Comparison of ENCODE assay signal across 11 mouse cellular contexts in the genomic region with DNA sequence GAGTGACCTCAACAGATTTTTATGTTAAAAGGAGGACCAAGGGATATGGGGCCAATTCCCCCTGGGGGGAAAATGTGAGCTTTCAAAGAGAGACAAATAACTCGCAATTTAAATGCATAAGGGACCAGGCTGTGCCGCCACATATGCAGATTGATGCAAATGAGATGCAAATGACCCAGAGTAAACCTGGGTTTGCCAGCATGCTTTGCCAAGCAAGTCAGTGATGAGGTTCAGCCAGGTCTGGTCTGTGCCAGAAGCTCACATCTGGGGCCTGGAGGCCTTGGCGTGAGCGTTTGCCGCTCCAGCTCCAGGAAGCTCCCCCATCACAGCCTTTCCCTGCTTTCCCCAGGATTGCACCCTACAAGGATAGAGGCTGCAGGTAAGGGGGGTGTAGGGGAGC.
DNase-seq lines count a peak whose midpoint lies in the region; ATAC-seq lines count a peak whose summit lies in the region.
"Had no signal": no experiment of that assay in that cellular context is flagged by ENCODE, and none has a peak within 500 bp of the region (broad histone marks: within the 10 kb centered on the region; RNA-seq: fewer than 3 reads in every experiment).

No protein-coding gene starts in this region.

- no peak overlapping the region for H3K4me2 ChIP-seq in forebrain, embryonic 12.5 days
- H3K4me2 ChIP-seq in hindbrain, embryonic 11.5 days (replicated peaks; ENCODE audit: low read depth, low read length), result no peak overlapping the region
- H3K4me2 ChIP-seq in midbrain, embryonic 14.5 days (ENCODE audit: low read length), result no peak overlapping the region

- peak; percentile 46 for DNase-seq in layer of hippocampus, adult 11-12 months (ENCODE audit: low spot score)
- no peak for DNase-seq in layer of hippocampus, adult 9-10 months (ENCODE audit: low spot score)
- no peak for DNase-seq in hindbrain, embryonic 11.5 days (ENCODE audit: low spot score)
- peak; percentile 76 for DNase-seq in midbrain, embryonic 14.5 days
- no peak for DNase-seq in urinary bladder, postnatal 10 days (ENCODE audit: low spot score)
- DNase-seq in adipocyte (ENCODE audit: low spot score), result no peak
- no peak for DNase-seq in thymus, postnatal 14 days
- DNase-seq: cerebellum, adult 9-10 months; heart, postnatal 4 days had no signal

- H3K27me3 ChIP-seq in forebrain, embryonic 12.5 days, result no peaks in the 10 kb centered on the region
- no peaks in the 10 kb centered on the region for H3K27me3 ChIP-seq in hindbrain, embryonic 11.5 days (ENCODE audit: control insufficient read depth, insufficient read depth, low read length)
- H3K27me3 ChIP-seq in midbrain, embryonic 14.5 days (ENCODE audit: control insufficient read depth, insufficient read depth, low read length), result no peaks in the 10 kb centered on the region

- ATAC-seq in forebrain, embryonic 12.5 days (ENCODE audit: low FRiP score), result peak; percentile 80
- peak; percentile 45; the same call in 1 of the 2 replicates for ATAC-seq in hindbrain, embryonic 11.5 days (ENCODE audit: low FRiP score)
- peak; percentile 48; the same call in 1 of the 2 replicates for ATAC-seq in midbrain, embryonic 14.5 days (ENCODE audit: low FRiP score, low TSS enrichment)

- no peak overlapping the region for H3K4me3 ChIP-seq in forebrain, embryonic 12.5 days (replicated peaks)
- no peak overlapping the region for H3K4me3 ChIP-seq in hindbrain, embryonic 11.5 days (ENCODE audit: low read depth, low read length)
- no peak overlapping the region for H3K4me3 ChIP-seq in midbrain, embryonic 14.5 days (replicated peaks; ENCODE audit: low read depth, low read length)

- WGBS in forebrain, embryonic 12.5 days, result 44% methylated on average over 5 of the region's 5 CpGs
- 44% methylated on average over 5 of the region's 5 CpGs for WGBS in hindbrain, embryonic 11.5 days
- WGBS in midbrain, embryonic 14.5 days, result 37% methylated on average over 5 of the region's 5 CpGs

- peaks cover 30% of the 10 kb centered on the region for H3K4me1 ChIP-seq in forebrain, embryonic 12.5 days
- H3K4me1 ChIP-seq in hindbrain, embryonic 11.5 days (replicated peaks; ENCODE audit: control insufficient read depth, insufficient read depth, low read length), result peaks cover 3% of the 10 kb centered on the region
- peaks cover 13% of the 10 kb centered on the region for H3K4me1 ChIP-seq in midbrain, embryonic 14.5 days (ENCODE audit: control insufficient read depth, insufficient read depth, low read length)

- no peaks in the 10 kb centered on the region for H3K36me3 ChIP-seq in forebrain, embryonic 12.5 days (replicated peaks)
- no peaks in the 10 kb centered on the region for H3K36me3 ChIP-seq in hindbrain, embryonic 11.5 days (ENCODE audit: control insufficient read depth, insufficient read depth, low read length)
- H3K36me3 ChIP-seq in midbrain, embryonic 14.5 days (ENCODE audit: control insufficient read depth, insufficient read depth, low read length), result no peaks in the 10 kb centered on the region

- H3K9ac ChIP-seq in forebrain, embryonic 12.5 days, result no peak overlapping the region
- H3K9ac ChIP-seq in hindbrain, embryonic 11.5 days (ENCODE audit: low read depth, low read length), result 0 out of 2 replicates have a peak overlapping the region, but pooled peaks have one; percentile 19
- H3K9ac ChIP-seq in midbrain, embryonic 14.5 days (replicated peaks; ENCODE audit: low read length), result no peak overlapping the region

- peak overlapping the region; percentile 65 for H3K27ac ChIP-seq in forebrain, embryonic 12.5 days
- peak overlapping the region; percentile 60 for H3K27ac ChIP-seq in hindbrain, embryonic 11.5 days (ENCODE audit: low read depth, low read length)
- peak overlapping the region; percentile 64 for H3K27ac ChIP-seq in midbrain, embryonic 14.5 days (replicated peaks; ENCODE audit: low read depth, low read length)
- H3K27ac ChIP-seq: macrophage had no signal

- no peaks in the 10 kb centered on the region for H3K9me3 ChIP-seq in forebrain, embryonic 12.5 days
- H3K9me3 ChIP-seq in hindbrain, embryonic 11.5 days (ENCODE audit: control insufficient read depth, low read length), result no peaks in the 10 kb centered on the region
- no peaks in the 10 kb centered on the region for H3K9me3 ChIP-seq in midbrain, embryonic 14.5 days (ENCODE audit: control insufficient read depth, low read length)

Comparison
In these comparisons a context has a peak if more than half of its experiments do, and no peak if none do; other contexts are left out.
1. DNase-seq: peak in layer of hippocampus, adult 11-12 months (single experiment) and midbrain, embryonic 14.5 days (single experiment); none in layer of hippocampus, adult 9-10 months (single experiment), hindbrain, embryonic 11.5 days (single experiment), urinary bladder, postnatal 10 days (single experiment), adipocyte (single experiment) and thymus, postnatal 14 days (single experiment).
2. Peak in every context shown above with its lines, with median percentiles within 50 percentile points of each other: ATAC-seq and H3K27ac ChIP-seq.